Mouse (Mus musculus): ENCODE data around the gene Zfp367.

Zfp367 gene

GRCm38 (mm10) chr13:64153083-64153682 lies at the start of gene Zfp367:
Gene Zfp367 (minus strand): TSS chr13:64153202.
- DNase-seq (ENCODE audit: low spot score in 2 of 2): peak; percentile 96 to 97

- DNase-seq (ENCODE audit: low spot score in 2 of 2): no peak
Measured at GRCm38 (mm10) chr13:64200911-64201310, 47.9 kb upstream of the Zfp367 start.

- DNase-seq (ENCODE audit: low spot score in 2 of 2): no peak
Measured at GRCm38 (mm10) chr13:64198310-64198709, 45.3 kb upstream of the Zfp367 start.

GRCm38 (mm10) chr13:64197899-64198298 lies 44.9 kb upstream of the Zfp367 start:
- DNase-seq (ENCODE audit: low spot score in 2 of 2): no peak

- no peak for DNase-seq (ENCODE audit: low spot score in 2 of 2)
Measured at GRCm38 (mm10) chr13:64187065-64187464, 34.1 kb upstream of the Zfp367 start.

- DNase-seq (ENCODE audit: low spot score in 2 of 2): no peak
Measured at GRCm38 (mm10) chr13:64186516-64186915, 33.5 kb upstream of the Zfp367 start.

DNA sequence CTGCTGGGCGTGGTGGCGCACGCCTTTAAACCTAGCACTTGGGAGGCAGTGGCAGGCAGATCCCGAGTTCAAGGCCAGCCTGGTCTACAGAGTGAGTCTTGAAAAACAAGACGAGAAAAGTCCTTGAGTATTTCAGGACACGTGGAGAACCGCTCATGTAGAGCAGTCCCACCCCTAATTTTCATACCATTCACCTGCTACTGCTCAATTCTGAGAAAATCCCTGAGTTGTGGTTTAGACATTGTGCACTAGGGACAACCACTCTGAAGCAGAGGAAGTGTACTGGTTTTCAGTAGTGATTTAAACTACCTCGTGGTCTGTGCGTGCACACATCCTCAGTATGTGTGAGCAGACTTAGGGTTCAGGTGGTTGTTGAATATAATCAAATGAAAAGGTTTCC lies 32.6 kb upstream of the Zfp367 start:
- no peak for DNase-seq (ENCODE audit: low spot score in 2 of 2)

DNA sequence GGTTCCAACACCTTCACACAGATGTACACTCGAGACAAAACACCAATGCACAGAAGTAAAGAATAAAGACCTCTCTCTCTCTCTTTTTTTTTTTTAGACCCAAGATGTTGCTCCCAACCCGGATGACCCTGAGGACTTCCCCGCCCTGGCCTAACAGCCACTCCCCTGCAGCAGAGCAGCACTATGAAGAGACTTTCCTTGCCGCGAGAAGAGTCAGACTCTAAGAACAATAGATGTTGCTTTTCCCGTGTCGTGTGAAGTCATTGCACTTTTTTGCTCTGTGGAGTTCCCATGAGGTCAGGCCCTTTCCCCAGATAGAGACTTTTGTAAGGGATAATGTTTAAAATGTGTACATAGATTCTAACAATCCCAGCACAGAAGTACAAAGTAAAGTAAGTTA lies 32.2 kb upstream of the Zfp367 start:
- no peak for DNase-seq (ENCODE audit: low spot score in 2 of 2)

DNA sequence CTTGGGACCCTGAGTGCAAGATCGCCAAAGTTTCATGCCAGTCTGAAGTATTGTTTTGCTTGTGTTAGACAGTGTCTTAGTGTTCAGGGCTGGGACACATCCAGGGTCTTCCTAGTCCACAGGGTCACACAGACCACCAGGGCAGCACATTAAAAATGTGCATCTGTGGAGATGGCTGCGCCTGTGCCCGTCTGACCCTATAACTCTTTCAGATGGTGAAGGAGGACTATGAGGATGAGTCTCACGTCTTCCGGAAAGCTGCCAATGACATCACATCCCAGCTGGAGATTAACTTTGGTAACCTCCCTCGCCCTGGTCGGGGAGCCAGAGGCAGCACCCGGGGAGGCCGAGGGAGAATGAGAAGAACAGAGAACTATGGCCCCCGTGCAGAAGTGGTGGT lies 31.4 kb upstream of the Zfp367 start:
- DNase-seq (ENCODE audit: low spot score in 2 of 2): no peak

DNA sequence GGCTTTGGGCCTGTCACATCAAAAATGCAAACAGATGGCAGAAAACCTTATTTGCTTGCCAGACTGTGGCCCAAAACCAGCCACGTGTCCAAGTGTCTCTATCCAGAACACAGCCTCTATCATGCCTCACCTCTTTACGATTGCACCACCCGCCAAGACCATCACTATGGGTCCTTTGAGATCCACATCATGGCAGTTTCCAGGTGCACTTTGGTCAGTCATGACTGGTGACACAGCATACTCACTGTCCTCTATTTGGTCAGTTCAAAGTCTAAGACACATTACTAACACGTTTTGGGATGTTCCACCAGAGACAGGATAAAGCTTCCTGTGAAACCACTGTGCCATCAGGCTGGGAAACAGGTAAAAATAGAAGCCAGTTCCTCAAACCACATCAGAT lies 30.6 kb upstream of the Zfp367 start:
- no peak for DNase-seq (ENCODE audit: low spot score in 2 of 2)

- no peak for DNase-seq (ENCODE audit: low spot score in 2 of 2)
Measured at GRCm38 (mm10) chr13:64182091-64182490, 29.1 kb upstream of the Zfp367 start.

- peak in 1 of 2 experiments; percentile 67 for DNase-seq (ENCODE audit: low spot score in 2 of 2)
Measured at GRCm38 (mm10) chr13:64180888-64181287, 27.9 kb upstream of the Zfp367 start.

DNA sequence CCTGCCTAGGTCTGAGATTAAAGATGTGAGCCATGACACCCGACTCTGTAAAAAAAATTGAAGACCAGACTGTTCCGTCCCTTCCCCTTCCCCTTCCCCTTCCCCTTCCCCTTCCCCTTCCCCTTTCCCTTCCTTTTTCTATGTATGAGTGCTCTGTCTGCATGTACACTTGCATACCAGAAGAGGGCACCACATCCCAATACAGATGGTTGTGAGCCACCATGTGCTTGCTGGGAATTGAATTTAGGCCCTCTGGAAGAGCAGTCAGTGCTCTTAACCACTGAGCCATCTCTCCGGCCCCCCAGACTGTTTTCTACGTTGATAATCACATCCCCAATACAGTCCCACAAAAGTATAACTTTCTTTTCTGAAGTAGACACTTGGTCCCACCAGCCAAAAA lies 27.3 kb upstream of the Zfp367 start:
- no peak for DNase-seq (ENCODE audit: low spot score in 2 of 2)

- no peak for DNase-seq (ENCODE audit: low spot score in 2 of 2)
Measured at GRCm38 (mm10) chr13:64178746-64179652, 26.0 kb upstream of the Zfp367 start.

- DNase-seq (ENCODE audit: low spot score in 2 of 2): no peak
Measured at GRCm38 (mm10) chr13:64178000-64178399, 25.0 kb upstream of the Zfp367 start.

GRCm38 (mm10) chr13:64169746-64170145 lies 16.7 kb upstream of the Zfp367 start:
- no peak for DNase-seq (ENCODE audit: low spot score in 2 of 2)

- no peak for DNase-seq (ENCODE audit: low spot score in 2 of 2)
Measured at GRCm38 (mm10) chr13:64163147-64163715, 10.2 kb upstream of the Zfp367 start.

- peak in 1 of 2 experiments; percentile 41 for DNase-seq (ENCODE audit: low spot score in 2 of 2)
Measured at GRCm38 (mm10) chr13:64162626-64163025, 9.6 kb upstream of the Zfp367 start.

DNA sequence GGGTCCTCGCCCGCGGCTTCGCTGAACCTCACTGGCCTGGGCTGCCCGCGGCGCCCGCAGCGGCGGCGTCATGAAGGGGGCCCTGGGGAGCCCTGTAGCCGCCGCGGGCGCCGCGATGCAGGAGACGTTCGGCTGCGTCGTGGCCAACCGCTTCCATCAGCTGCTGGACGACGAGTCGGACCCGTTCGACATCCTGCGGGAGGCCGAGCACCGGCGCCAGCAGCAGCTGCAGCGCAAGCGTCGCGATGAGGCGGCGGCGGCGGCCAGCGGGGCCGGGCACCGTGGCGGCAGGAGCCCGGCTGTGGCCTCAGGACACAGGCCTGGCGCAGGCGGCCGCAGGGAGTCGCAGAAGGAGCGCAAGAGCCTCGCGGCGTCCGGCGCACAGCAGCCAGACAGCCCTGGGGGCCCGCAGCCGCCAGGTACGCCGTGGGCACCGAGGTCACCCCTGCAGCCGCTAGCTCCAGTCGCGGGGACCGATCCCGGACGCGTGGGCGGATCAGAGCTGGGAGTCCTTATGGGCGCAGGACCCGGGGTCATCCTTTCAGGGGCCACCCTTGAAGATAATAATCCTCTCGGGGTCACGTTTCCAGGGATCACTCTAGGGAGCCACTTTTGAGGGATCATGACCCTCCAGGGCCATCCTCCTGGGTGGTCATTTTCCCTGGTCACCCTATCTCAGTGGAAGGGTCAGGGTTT lies 9.1 kb upstream of the Zfp367 start:
- peak in 1 of 2 experiments; percentile 36 for DNase-seq (ENCODE audit: low spot score in 2 of 2)

GRCm38 (mm10) chr13:64161548-64161915 lies 8.5 kb upstream of the Zfp367 start, which contains the start of gene Habp4:
Gene Habp4 (plus strand): TSS chr13:64161824.
- peak; percentile 96 to 99 for DNase-seq (ENCODE audit: low spot score in 2 of 2)

- no peak for DNase-seq (ENCODE audit: low spot score in 2 of 2)
Measured at GRCm38 (mm10) chr13:64156966-64157365, 4.0 kb upstream of the Zfp367 start.

- no peak for DNase-seq (ENCODE audit: low spot score in 2 of 2)
Measured at GRCm38 (mm10) chr13:64155171-64155571, 2.2 kb upstream of the Zfp367 start.
